Mouse (Mus musculus) lung, postnatal 0 days (tissue): ENCODE measurements around the gene Ckm.
A peak's percentile ranks its signal among the peaks of the same experiment; 100 is the strongest.

ENCODE experiments used
- CTCF ChIP-seq: IDR thresholded peaks from 2 replicates; pipeline ENCODE4 v1.5.1; 2016; ENCODE audit warnings: antibody characterized with exemption, mild to moderate bottlenecking
- EP300 ChIP-seq: IDR thresholded peaks from 2 replicates; pipeline ENCODE4 v1.6.1; 2016; ENCODE audit warnings: antibody characterized with exemption, mild to moderate bottlenecking, control low read depth

- TF ChIP-seq CTCF (no peak), EP300 (peak; percentile 49; the same call in 1 of the 2 replicates)
These were observed 62.1 kb downstream of the Ckm start for GRCm38 (mm10) chr7:19466602-19467145.
